Mouse (Mus musculus) myocyte (in vitro differentiated cells): ENCODE measurements around the gene Syt6.

ENCODE experiments used
- CEBPB ChIP-seq: IDR thresholded peaks from 2 replicates; pipeline ENCODE4 v1.6.1; 2011; ENCODE audit warnings: mild to moderate bottlenecking, moderate library complexity; ENCODE audit not compliant: poor library complexity, insufficient read depth, severe bottlenecking
- E2F4 ChIP-seq: IDR thresholded peaks from one replicate; pipeline ENCODE4 v1.6.1; 2011; ENCODE audit warnings: mild to moderate bottlenecking, control low read depth, moderate library complexity; ENCODE audit not compliant: insufficient read depth
- MAX ChIP-seq: IDR thresholded peaks from one replicate; pipeline ENCODE4 v1.6.1; 2011; ENCODE audit warnings: low read depth, mild to moderate bottlenecking, control low read depth
- MYOD1 ChIP-seq, 3 experiments: IDR thresholded peaks; one replicate each; pipeline ENCODE4 v1.6.1; 2011; ENCODE audit warnings: control low read depth in 2 of 3, low read depth in 2 of 3, mild to moderate bottlenecking in 2 of 3, moderate library complexity in 1 of 3; ENCODE audit not compliant: insufficient read length in 2 of 3, control insufficient read depth in 1 of 3
- MYOG ChIP-seq, 3 experiments: IDR thresholded peaks; one replicate each; pipeline ENCODE4 v1.6.1; 2011; ENCODE audit warnings: control low read depth in 2 of 3, low read depth in 2 of 3, mild to moderate bottlenecking in 2 of 3; ENCODE audit not compliant: insufficient read length in 2 of 3, control insufficient read depth in 1 of 3, insufficient read depth in 1 of 3
- POLR2A ChIP-seq: IDR thresholded peaks from one replicate; pipeline ENCODE4 v1.6.1; 2011; ENCODE audit warnings: low read depth, mild to moderate bottlenecking, control low read depth, moderate library complexity; ENCODE audit not compliant: insufficient read length
- POLR2AphosphoS2 ChIP-seq: IDR thresholded peaks from one replicate; pipeline ENCODE4 v1.6.1; 2011; ENCODE audit warnings: low read depth, control low read depth; ENCODE audit not compliant: insufficient read length
- REST ChIP-seq: IDR thresholded peaks from one replicate; pipeline ENCODE4 v1.6.1; 2011; ENCODE audit warnings: mild to moderate bottlenecking, control low read depth, moderate library complexity; ENCODE audit not compliant: insufficient read depth, insufficient read length
- TCF12 ChIP-seq: IDR thresholded peaks from one replicate; pipeline ENCODE4 v1.6.1; 2011; ENCODE audit warnings: mild to moderate bottlenecking, control low read depth; ENCODE audit not compliant: poor library complexity, insufficient read depth, severe bottlenecking
- TCF3 ChIP-seq: IDR thresholded peaks from one replicate; pipeline ENCODE4 v1.6.1; 2011; ENCODE audit warnings: low read depth, control low read depth; ENCODE audit not compliant: insufficient read length
- USF1 ChIP-seq: IDR thresholded peaks from one replicate; pipeline ENCODE4 v1.6.1; 2011; ENCODE audit warnings: low read depth, mild to moderate bottlenecking, control low read depth, moderate library complexity

DNA sequence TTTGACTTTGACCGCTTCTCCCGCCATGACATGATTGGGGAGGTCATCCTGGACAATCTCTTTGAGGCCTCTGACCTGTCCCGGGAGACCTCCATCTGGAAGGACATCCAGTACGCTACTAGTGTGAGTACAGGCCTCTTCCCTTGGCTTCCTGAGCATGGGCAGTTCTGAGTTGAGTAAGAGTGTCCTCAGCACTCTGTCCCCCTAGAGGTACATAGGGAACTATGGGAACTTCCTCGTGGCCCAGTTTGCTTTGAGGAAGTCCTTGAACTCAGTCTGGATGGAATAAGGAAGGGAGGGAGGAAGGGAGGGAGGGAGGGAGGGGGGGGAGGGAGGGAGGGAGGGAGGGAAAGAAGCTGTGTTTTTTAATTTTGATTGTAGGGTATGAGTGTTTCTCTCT is 12.6 kb downstream of the Syt6 start:
- TF ChIP-seq E2F4 (no peak), USF1 (no peak), POLR2A (no peak), MYOD1 (IDR thresholded peaks at IDR 0.05; ENCODE audit: control insufficient read depth in 1 of 3, insufficient read length in 2 of 3, low read depth in 2 of 3) (no peak), TCF12 (no peak), TCF3 (no peak), POLR2AphosphoS2 (no peak), CEBPB (no peak), MYOG (IDR thresholded peaks at IDR 0.05; ENCODE audit: control insufficient read depth in 1 of 3, insufficient read depth in 1 of 3, insufficient read length in 2 of 3, low read depth in 2 of 3) (no peak), MAX (no peak), REST (no peak)
